Mouse (Mus musculus): ENCODE measurements at regions not wholly inside any gene's neighbourhood (a gene's known extent, or its start where the extent isn't known, plus 50 kb on each side); places are given as distances from the start of the nearest gene placed in this dataset.

GRCm38 (mm10) chr2:171800511-171801268, 242.6 kb downstream of the Cbln4 start:
- DNase-seq: no peak

DNA sequence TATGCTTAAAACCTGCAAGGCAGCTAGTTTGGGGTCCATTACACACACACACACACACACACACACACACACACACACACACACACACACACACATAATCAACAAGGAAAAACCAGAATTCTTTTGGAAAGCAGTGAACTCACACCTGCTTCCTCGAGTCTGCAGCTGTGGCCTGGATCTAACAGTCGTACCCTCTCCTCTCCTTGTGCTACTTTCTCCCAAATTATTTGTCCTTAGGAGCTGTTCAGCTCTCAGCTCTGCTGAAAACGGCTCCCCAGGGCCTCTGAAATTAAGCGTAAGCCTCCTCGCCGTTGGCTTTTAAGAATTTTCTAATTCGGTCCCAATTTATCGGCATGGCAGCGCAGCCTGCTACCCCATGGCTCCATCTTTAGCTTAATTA, 243.9 kb downstream of the Cbln4 start:
- DNase-seq: no peak

DNA sequence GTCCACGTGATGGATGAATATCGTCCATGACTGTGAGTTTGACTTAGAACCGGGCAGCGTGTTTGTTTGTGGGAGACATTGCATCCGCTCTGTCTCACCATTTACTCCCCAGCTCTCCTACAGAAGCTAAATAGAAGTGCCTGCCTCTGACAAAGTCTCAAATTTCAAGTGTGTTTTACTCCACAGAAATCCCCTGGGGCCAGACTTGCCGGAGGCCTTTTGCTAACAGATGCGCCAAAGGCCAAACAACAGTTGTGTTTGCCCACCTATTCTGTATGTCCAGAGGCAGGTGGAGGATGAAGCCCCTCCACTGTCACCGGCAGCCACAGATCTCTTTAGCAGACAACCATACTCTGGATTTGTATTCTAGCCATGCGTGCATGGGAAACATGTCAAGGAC, 252.6 kb downstream of the Cbln4 start:
- no peak for DNase-seq

DNA sequence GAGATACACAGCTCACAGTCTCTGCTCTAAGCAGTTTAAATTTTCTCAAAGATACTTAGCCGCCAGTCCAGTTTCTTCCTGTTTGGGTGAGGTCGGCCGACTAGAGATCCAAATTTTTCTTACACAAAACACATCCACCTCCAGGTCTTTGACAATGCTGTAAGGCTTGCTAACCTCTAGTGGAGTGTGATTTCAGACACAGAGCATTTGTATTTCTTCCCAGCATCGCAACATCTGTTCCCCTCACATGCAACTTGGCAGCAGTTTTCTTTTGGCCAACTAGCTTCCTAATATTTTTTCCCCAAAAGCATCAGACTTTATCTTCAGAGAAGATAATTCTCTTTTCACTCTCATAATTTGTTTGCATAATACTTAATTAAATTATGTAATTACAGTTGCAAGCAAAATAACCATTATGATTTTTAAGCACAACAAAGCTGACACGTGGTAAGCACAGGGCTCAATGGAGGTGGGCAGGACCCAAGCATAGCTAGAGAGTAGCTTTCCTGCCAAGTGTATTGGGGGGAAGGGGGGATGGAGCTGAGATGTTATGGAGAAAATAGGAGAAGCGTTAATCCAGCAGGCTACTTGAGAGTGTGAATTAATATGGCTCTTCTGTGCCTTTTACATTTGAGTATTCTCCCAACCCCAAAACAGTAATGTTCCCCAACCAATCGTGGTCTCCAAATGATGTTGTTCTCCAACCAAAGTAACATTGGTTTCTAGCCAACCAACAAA, 276.9 kb downstream of the Cbln4 start:
- no peak for DNase-seq

DNA sequence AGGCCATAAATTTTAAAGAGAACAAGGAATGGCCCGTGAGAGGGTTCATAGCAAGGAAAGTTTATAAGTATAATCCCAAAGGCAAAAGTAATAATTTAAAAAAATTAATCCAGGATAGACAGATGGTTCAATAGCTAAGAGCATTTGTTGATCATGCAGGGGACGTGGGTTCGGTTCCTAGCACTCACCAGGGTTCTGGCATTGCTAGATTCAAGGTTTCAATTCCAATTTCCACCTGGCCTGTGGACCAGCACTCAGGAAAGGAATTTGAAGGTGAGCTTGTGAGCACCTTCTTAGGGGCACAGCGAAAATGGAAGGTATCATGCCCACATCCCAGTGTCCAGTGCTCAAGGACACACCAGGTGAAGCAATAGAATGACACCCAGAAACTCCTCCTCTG, 278.2 kb downstream of the Cbln4 start:
- no peak for DNase-seq

GRCm38 (mm10) chr2:171753502-171753901, 289.8 kb downstream of the Cbln4 start:
- no peak for DNase-seq

GRCm38 (mm10) chr2:171747162-171747561, 296.1 kb downstream of the Cbln4 start:
- no peak for DNase-seq

GRCm38 (mm10) chr2:171743111-171743510, 300.2 kb downstream of the Cbln4 start:
- DNase-seq: peak; percentile 38 to 54

DNA sequence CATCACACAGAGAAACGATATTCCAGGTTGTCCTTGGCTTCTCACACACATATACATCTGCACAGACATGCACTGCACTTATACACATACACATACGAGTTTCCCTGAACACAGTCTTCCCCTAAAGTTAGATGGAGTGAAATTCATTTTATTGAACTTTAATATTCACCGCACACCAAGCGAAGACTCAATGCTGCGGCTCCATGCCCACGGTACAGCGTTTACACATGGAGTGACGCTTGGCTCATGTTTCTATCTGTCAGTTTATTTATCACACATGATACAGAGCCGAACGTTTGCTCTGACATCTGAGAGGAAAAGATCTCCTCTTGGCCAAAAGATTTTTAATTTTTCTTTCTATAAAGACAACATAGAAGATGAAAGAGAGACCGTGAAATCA, 300.6 kb downstream of the Cbln4 start:
- no peak for DNase-seq

DNA sequence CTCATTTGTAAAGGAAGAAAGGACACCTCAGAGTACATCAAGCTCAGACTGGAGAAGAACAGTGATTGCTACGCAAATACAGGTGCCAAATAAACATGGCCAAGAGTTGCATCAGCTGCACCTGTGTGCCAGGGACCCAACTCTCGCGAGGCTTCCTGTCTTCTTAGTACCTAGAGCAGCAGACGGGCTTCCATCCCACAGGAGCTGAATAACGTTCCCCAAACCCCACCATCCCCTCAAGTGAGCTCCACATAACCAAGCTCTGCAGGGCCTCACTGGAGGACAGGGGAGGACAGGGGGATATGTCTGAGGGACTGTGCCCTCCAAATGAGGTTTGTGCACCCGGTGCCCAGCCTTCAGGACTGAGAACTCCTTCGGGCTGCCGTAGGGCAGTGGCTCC, 305.5 kb downstream of the Cbln4 start:
- DNase-seq: no peak

DNA sequence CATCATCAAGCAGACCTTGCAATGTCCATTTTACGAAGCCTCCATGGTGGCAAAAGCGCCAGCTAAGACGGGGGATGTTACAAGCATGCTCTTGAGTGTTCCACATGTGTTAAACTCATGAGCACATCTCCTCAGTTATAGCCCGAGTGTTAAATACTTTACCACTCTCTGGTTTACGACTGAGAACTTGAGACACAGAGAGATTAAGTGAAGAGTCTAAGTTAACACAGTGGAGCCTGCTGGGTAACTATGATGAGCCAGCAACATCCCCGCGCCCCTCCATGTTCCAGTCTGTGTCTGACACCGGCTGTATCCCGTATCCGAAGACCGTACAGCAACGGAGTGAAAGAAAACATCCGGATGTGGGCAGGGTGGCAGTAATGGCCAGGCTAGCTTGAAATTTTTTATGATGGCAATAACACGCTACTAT, 308.2 kb downstream of the Cbln4 start:
- no peak for DNase-seq

GRCm38 (mm10) chr2:171734634-171734987, 308.7 kb downstream of the Cbln4 start:
- DNase-seq: no peak

GRCm38 (mm10) chr2:171733965-171734633, 309.2 kb downstream of the Cbln4 start:
- no peak for DNase-seq

DNA sequence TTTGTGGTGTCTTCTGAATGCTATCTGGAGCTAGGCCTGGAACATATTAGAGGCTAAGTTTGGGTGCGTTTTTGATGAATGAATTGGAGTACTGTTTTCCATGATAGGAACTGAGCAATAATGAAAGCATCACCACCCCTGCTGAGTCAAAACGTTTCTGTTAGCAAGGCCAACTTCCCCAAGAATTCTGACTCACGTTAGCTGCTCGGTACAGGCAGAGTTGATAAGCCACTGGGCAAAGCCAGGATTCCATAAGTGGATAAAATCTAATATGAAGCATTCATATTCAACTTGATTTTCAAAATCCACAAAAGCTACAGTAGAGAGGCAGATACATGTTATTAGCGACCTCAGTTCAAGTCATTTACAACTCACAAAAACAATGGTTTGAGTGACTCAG, 324.0 kb downstream of the Cbln4 start:
- no peak for DNase-seq

DNA sequence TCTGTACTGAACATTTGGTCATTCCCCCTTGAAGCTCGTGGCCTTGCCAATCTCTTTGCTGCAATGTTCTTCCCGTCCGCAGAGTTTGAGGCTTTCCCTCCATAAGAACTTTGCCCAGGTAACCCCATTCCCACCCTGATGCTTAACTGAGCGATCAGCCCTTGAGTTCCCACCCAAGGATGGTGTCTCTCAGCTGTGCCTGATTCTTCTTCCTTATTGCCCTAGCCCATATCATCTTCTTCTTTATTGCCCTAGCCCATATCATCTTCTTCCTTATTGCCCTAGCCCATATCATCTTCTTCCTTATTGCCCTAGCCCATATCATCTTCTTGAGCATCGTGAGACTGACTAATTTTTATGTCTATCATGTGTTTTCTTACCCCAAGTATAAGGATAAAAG, 324.4 kb downstream of the Cbln4 start:
- DNase-seq: no peak

DNA sequence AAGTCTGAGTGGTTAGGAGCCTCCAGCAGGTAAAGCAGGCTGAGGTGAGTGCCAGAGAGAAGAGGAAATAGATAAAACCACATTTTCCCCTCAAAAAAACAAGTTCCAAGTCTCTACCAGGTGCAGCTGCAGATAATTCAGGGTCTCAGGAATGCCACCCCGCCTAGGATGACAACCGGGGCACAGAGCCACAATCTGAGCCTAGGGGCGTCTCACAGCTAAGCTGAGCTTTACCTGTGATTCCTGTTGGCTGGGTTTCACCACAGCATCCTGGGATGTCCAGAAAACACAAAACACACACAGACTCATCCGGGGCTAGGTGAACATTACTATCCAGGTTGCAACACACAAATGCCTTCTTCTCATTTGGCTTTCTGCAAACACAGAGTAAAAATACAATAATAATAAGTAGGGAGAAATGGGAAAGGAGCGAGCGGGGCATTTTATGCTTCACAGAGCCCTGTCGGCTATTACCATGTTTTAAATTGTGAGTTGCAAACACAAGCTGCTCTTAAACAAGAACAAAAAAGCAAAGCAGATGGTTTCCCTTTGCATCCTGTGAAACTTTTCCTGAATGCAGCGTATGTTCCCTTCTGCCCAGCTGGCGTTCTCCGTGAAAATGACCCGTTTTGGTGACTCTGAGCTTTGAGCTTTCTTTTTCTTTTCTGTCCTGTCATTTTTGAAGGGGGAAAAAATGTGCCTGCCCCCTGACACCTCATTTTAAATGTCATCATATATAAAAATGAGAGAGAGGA, 330.3 kb downstream of the Cbln4 start:
- no peak for DNase-seq

GRCm38 (mm10) chr2:171693526-171693925, 349.7 kb downstream of the Cbln4 start:
- no peak for DNase-seq

GRCm38 (mm10) chr2:171690781-171691180, 352.5 kb downstream of the Cbln4 start:
- DNase-seq: no peak

GRCm38 (mm10) chr2:171689102-171689501, 354.2 kb downstream of the Cbln4 start:
- no peak for DNase-seq

DNA sequence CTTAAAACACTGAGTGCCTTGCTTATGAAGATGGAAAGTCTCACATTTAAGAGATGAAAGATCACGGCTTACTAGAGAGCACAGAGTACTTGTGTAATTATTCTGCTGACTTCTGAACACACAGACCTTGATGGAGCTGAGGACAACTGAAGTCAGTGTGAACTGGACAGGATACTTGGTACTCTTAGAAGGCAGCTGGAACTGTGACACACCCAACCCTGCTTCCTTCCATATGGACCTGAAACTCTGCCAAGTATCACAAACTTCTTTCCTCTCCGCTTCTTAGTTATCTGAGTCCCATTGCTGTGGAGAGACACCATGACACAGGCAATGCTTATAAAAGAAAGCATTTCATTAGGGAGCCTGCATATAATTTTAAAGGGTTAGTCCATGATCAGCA, 365.3 kb downstream of the Cbln4 start:
- no peak for DNase-seq

GRCm38 (mm10) chr2:171677128-171677527, 366.1 kb downstream of the Cbln4 start:
- DNase-seq: no peak

GRCm38 (mm10) chr2:171676083-171676482, 367.2 kb downstream of the Cbln4 start:
- DNase-seq: peak; percentile 6 to 57

DNA sequence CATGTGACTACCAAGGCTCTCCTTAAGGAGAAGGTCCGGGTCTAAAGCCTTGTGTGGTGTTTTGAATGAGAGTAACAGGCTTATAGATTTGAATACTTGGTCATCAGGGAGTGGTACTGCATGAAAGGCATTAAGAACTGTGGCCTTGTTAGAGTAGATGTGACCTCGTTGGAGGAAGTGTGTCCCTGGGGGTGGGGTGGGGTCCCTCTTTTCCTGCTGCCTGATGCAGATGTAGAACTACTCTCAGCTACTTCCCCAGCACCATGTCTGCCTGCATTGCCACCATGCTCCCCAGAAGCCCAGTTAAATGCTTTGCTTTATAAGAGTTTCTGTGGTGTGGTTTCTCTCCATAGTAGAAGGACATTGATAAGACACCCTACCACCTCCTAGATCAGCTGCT, 367.9 kb downstream of the Cbln4 start:
- DNase-seq: no peak
